Mouse (Mus musculus) testis, adult 2 months (tissue): ENCODE measurements around the gene Tcp11x2.

Experiments
- CTCF ChIP-seq: fragments of 200-500 bp; IDR thresholded peaks from 2 replicates; pipeline ENCODE4 v1.5.1; 2012; ENCODE audit warnings: low read depth, mild to moderate bottlenecking, inconsistent platforms, low read length, moderate library complexity; ENCODE audit not compliant: control insufficient read depth, insufficient read depth, insufficient replicate concordance
- POLR2A ChIP-seq: fragments of 200-500 bp; IDR thresholded peaks from 2 replicates; pipeline ENCODE4 v1.6.1; 2012; ENCODE audit warnings: low read depth, mild to moderate bottlenecking, inconsistent platforms, low read length, moderate library complexity; ENCODE audit not compliant: control insufficient read depth

GRCm38 (mm10) chrX:135693633-135694032, at the start of gene Tcp11x2:
- TF ChIP-seq CTCF (no peak), POLR2A (no peak)
